Mouse (Mus musculus) megakaryocyte-erythroid progenitor cell, adult 5-6 weeks (primary cell): ENCODE results near the gene Arid3c. TPM values are rescaled to one million over a fixed set of nuclear protein-coding genes. Genes with fewer than 3 reads are reported as not detected.
"Not testable (repeated sequence)": the region's sequence is repeated elsewhere in the genome, so short reads cannot be mapped to it uniquely, and the experiment has no call there.

Experiments
- ATAC-seq: replicated peaks from 2 replicates; pipeline ENCODE4 v1.8.0; 2016; ENCODE audit warnings: mild to moderate bottlenecking, inconsistent platforms; ENCODE audit not compliant: severe bottlenecking, poor library complexity, low FRiP score, low TSS enrichment
- total RNA-seq, 2 experiments: library from RNA; stranded (forward) in 1 of 2; stranded (reverse) in 1 of 2; fragments of 200-1000, 215-1000 nt in 1 of 2; fragments of >200 nt in 1 of 2; fragmentation: Nextera tagmentation in 1 of 2; gene quantifications; 2 replicates each; pipeline ENCODE4 v1.2.3; 2014 to 2017

Arid3c gene
- total RNA-seq, 2 experiments from 2014 or later, result not detected

GRCm38 (mm10) chr4:41711705-41712375 is 19.1 kb downstream of the Arid3c start:
- ATAC-seq, result no peak

DNA sequence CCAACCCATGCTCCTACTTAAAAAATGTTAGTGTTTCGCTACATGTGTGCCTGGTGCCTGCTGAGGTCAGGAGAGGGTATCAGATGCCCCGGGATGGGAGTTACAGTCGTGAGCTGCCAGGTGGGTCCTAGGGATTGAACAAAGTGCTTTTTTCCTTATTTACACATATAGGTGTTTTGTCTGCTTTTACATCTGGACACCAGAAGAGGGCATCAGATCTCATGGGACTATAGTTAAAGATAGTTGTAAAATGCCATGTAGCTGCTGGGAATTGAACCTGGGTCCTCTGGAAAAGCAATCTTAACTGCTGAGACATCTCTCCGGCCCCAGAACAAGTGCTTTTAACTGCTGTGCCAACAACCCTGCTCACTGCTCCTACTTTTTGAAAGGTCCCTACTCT is 20.7 kb downstream of the Arid3c start:
- no peak for ATAC-seq

DNA sequence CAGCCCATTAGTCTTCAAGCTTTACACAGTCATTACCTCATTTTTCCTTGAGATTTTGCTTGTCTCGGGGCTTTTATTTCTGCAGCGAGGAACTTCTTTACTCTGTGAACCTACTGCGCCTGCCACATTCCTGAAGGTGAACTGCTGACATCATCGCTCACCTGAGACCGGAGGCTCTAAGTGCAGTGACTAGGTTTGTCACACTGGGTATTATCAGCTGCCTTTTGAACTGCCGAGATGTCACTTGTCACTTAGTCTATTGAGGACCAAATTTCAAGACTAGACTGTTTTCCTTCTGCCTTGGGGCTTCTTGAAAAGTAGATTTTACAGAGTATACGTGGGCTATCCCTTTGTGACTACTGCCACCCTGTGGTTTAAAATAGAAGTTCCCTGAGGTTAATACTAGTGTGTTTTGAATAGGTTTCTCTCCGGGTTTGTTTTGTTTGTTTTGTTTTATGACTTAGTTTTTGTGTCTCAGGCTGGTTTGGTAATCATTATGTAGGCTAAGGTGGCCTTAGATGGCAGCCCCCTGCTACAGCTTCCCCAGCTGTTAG is 22.7 kb downstream of the Arid3c start:
- 0 out of 2 replicates have a peak, but pooled peaks have one; percentile 49 for ATAC-seq

DNA sequence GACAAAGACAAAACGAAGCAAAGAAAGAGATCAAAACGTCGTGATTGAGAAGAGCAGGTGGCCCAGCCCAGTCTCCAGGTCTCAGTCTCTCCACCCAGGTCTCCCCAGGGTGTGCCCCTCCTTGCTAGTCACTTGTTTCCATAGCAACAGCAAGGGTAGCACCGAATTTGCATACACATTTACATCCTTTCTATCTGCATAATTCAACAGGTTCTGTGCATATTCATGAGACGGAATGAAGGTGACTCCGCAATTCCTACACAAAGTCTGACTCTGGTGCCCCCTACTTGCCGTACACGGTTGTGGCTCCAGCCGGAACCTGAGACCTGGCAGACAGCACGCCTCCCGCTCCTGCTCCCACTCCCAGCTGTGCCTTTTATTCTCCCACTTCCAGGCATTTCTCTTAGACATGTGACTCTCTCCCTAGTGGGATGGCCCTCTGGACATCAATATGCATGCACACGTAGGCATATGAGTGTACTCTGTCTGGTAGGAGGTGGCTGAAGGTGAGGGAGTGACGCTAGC is 23.9 kb downstream of the Arid3c start:
- ATAC-seq, result peak; percentile 92

DNA sequence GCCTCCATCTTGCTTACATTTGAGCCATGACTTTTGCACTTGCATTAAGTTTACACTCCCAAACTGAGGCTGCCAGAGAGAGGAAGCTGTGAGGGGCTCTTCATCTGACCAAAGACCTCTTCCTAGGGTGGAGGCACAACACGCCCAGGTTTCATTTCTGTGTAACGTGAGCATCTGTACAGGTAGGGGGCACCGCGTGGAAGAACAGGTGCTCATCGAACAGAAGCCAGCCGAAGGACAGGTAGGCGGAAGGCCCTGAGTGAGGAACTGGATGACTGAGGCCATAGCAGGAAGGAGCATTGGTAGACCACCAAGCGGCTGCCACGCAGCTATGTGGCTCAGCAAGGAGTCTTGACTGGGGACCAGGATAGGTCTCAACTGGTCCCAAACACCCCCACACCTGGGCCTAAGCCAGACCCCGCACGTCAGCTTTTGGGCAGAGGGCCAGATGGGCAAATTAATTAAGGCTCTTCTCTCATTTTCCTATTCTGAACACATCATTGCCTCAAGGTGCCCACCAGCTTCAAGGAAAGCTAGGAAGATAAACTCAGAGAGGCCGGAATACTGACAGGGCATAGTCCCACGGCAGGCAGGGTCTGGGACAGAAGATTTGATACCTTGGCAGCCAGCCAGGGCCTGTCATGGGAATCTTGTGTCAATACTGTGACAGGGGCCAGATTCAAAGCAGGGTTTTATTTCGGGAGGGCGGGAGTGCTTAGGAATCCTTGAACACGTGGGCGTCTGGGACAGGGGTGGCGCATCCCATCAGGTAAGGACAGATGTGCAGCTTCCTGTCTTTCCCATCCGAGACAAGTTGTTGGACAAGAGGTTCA is 24.8 kb downstream of the Arid3c start:
- ATAC-seq, result no peak

DNA sequence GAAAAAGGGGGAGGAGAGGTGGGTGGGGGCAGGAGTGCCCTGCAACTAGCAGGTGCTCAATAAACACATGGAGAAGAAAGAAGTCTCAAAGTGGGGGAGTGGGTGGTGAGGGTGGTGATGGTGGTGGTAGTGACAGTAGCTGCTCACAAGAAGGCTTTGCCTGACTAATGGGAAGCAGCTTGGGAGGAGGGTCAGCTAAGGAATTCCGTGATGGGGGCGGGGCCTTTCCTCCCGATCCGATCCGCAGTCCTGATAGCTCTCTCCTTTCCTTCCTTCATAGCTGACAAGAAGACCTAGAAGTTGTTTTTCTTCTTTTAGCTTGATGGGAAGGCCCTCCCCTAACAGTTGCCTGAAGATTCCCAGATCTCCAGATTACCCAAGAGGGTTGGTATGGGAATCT is 26.3 kb downstream of the Arid3c start:
- no peak for ATAC-seq

DNA sequence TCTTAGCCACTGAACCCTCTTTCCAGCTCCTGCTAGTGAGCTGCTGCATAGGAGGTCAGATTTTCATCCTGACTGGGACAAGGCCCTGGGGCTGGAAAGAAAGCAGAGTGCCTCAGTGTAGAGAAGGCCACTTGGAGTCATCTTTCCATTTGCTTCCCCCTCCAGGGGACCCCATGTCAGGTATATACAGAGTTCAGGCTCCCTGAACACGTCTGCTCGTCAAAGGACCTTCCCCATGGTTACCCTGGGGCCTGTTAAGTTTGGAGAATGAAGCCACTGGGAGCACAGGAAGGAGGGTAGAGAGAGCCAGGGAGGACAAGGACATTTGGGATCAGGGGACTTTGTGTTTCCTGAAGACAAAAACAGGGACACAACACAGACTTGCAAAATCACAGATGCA is 28.7 kb downstream of the Arid3c start:
- not testable (repeated sequence) for ATAC-seq

- ATAC-seq, result not testable (repeated sequence)
Measured at GRCm38 (mm10) chr4:41700224-41700623, 30.7 kb downstream of the Arid3c start.

GRCm38 (mm10) chr4:41699783-41700182 is 31.2 kb downstream of the Arid3c start, which contains the start of gene Il11ra1:
Il11ra1 (plus strand) TSS chr4:41699989.
- not testable (repeated sequence) for ATAC-seq

DNA sequence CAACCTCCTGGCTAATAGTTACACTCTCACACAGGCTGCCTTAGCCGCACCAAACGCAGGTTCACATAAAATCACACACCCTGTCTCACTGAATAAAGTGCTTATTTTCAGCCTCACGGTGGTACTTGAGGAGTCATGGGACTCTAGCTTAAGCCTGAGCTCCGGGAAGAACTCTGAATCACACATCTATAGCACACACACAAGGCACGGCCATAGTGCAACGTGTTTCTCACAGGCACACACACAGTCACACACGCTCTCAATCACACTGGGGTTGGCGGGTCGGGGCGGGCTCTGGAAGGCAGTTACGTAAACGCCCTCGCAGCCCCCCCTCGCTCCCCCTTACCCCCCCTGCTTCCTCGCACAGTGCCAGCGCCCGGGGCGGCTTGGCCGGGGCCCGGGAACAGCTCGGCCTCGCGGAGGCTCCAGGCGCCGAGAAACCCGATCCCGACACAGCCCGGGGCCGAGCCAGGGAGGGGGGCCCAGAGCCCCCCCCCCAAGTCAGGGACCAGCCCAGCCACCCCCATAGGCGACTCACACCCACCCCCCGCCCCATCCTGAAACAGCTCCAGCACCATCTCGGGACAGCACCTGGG is 32.4 kb downstream of the Arid3c start:
- ATAC-seq, result not testable (repeated sequence)

DNA sequence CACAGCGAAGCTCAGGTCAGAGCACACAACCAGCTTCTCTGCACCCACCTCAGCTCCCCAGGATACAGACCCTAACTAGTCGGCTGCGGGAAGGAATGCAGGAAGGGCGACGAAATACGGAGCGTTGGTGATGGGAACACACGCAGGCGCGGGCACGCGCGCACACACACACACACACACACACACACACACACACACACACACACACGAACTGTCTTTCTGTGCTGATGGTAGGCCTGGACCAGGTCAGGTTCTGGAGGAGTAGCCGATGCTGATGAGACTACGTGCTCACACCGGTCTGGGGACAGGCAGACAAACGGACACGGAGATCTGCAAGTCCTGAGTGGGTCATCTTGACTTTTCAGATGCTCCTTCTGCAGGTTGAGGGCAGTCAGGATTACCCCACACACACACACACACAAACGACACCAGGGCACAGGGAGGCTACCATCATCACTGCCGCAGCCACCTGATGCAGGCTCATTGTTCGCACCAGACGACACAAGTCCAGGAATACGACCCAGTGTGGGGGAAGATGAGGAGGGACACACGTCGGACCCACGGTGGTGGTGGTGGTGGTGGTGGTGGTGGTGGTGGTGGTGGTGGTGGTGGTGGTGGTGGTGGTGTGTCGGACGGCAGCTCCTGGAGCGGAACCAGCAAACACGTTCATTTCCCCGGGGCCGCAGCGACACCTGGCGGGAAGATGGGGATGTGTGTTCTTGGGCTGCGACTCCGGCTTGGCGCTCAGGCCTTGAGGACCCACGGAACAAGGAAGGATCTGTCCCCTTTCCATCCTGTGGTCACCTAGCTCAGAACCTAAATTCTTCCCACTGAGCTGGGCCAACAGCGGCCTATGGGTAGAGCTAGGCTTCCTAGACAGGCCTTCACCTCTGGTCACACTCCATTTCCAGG is 33.8 kb downstream of the Arid3c start, which contains the start of gene Cntfr:
Gene Cntfr, minus strand, starts transcription at position 160 of the 912 bp plus-strand sequence.
- not testable (repeated sequence) for ATAC-seq

- ATAC-seq, result not testable (repeated sequence)
Measured at GRCm38 (mm10) chr4:41696452-41696851, 34.5 kb downstream of the Arid3c start.

DNA sequence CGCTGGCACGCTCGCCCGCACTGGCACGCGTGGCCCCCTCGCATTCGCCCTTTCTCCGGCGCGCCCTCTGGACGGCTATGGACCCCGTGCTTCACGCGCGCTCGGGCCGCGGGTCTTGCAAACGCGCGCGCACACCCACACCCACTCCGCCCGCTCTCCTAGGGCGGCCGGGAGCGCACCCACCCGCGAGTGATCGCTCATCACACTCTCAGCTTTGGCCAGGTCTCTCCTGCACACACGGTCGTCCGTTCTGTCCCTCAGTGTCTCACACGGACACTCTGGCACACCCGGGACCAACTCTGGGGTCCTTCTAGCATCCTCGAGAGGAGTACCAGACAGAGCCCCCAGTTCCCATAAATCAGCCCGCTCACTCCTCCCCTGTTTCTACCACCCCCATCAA is 35.1 kb downstream of the Arid3c start:
- ATAC-seq, result not testable (repeated sequence)

GRCm38 (mm10) chr4:41693511-41693910 is 37.4 kb downstream of the Arid3c start:
- ATAC-seq, result not testable (repeated sequence)

DNA sequence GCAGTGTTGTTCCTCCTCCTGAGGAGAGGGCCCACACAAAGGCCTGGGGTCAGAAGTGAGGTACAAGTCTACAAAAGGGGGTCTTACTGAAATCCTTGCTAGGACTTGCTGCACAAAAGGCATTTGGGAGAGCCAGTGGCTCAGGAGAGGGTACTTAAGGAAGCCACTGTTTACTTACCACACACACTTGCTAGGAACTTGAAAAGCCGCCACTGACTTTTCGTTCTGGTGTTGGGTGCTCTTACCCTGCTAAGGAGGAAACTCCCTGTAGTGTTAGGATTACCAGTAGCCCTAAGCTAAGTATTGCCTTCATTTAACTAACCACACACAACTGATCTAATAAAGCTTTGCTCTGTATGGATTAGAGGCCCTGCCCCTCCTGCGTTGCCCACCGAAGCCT is 40.9 kb downstream of the Arid3c start:
- ATAC-seq, result not testable (repeated sequence)

GRCm38 (mm10) chr4:41688562-41688961 is 42.4 kb downstream of the Arid3c start:
- not testable (repeated sequence) for ATAC-seq

DNA sequence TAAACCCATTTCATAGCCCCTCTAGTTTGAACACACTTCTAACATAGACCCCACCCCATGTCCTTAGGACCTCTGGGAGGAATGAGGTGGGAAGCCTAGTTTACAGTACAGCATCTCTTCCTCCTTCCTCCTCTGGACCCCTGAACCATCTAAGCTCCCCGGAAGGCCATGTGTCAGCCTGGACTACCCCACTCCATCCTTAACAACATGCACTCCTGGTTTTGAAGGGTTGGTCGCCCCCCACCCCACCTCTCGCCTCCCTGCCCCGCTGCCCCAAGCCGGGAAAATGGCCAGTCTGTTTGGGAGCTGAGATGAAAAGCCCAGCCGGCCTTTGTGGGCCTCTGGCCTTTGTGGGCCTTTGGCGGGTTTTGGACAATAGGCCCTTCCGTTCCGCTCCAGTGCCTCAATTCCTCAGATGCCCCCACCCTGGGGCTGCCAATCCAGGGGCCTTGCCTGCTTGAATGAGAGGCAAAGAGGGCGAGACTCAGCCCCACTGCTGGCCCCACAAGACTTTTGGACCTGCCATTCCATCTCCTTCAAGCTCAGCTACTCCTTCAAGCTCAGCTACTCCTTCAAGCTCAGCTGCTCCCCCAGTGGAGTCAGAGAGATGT is 45.0 kb downstream of the Arid3c start:
- ATAC-seq, result not testable (repeated sequence)

DNA sequence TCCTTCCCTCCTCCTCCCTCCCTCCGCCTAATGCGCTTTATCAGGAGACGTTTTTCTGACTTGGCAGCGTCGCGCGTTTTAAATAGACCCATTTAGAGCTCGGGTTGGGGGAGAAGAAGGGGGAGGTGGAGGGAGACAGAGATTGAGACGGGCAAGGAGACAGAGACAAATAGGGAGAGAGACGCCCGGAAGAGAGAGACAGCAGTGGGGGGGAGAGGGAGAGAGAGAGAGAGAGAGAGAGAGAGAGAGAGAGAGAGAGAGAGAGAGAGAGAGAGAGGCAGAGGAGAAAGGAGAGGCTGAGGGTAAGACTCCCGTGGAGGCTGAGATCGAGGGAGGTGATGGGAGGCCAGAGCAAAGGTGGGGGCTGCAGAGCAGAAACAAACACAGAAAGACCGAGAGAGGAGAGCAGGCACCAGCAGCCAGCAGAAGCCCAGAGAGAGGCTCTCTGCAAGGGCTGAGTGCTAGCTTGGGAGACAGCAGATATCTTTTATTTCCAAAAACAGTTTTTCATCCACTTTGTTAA is 46.0 kb downstream of the Arid3c start:
- ATAC-seq, result not testable (repeated sequence)
